Mouse (Mus musculus) heart, adult 10 weeks (tissue): ENCODE measurements around the gene Olfr1377. TPM values are rescaled to one million over a fixed set of nuclear protein-coding genes. Genes with fewer than 3 reads are reported as not detected.

Source experiments
- polyA plus RNA-seq: library from polyadenylated mRNA; stranded (reverse); fragments of 350-450 nt; fragmentation: Illumina TruSeq; extraction: RNeasy Lipid Tissue Mini Kit (QIAGEN cat#74804); gene quantifications from one replicate; pipeline ENCODE4 v1.2.3, GENCODE M21; 2014; ENCODE audit warnings: low read depth, low replicate concordance

The Olfr1377 gene
- not detected for polyA plus RNA-seq

DNA sequence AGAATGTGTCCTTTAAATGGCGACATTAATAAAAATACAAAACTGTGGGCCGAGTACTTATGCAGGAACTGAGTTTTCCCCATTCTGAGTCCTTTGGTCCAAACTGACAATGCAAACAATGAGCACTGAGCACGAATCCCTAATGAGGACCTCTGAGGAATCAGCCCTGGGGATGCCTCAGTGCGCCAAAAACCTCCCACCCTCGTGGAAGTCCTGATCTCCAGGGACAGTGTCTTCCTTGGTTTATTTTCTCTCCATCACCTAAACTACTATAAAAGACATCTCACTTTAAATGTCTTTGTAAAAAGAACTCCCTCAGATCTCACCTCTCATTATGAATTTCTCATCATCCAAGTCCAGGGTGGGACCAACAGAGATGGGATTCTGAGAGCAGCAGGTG lies at the start of gene Olfr1377:
Gene Olfr1377 (plus strand): TSS at position 301 of the 400 bp plus-strand sequence.

DNA sequence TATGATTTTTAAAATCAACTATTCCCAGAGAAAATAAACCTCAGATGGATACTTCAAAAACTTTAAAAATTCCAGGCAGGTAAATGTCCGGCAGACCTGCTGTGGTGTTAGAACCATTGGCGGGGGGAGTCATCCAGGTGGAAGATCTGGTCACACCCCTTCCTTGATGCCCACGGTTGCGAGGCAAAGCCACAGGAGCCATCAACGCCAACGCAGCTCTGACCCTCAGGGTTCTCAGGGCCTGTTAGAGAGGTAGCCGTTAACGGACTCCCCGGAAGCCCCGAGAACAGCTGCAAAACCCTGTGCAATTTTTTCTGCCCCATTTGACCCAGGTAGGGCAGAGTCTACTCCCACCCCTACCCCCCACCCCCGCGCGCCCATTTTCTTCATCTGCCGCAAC lies 38.3 kb upstream of the Olfr1377 start, which contains the start of gene 4933414I15Rik:
Gene 4933414I15Rik (minus strand): TSS at position 260 of the 400 bp plus-strand sequence.

DNA sequence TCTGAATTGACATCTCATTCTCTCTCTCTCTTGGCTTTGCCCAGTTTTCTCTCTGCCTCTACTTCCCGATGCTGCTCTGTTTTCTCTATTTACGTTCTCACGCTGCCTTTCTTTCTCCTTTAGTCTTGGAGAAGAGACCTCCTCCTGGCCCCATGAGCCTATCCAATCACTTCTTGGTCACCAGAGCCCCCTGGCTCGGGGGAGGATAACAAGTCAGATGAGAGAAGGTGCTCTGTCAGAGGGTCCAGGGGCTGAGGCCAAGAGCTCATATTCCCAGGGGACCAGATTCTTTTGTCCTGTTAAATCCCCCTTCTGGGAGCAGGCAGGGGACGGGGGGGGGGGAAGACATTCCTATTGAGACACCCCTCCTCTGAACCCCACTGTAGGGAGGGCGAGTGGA lies 28.1 kb upstream of the Olfr1377 start, which contains the start of gene Prop1:
Gene Prop1 (minus strand): TSS at position 101 of the 400 bp plus-strand sequence.

DNA sequence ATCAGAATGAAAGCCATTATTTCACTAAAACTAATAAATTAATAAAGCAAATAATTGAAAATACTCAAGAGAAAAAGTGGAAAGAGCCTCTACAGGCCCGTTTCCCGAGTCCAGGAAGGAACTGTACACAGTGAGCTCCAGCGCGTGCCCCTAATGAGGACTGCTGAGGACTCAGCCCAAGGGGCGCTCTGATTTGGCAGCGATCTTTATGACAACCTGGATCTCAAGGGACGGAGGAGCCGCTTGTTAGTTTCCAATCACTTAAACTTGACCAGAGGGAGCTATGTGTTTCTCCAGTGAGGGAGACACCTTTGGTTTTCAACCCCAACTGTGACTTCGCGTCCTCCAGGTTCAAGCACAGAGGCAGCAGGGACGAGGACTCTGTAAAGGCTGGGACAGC lies 15.5 kb upstream of the Olfr1377 start, which contains the start of gene Olfr1378:
Gene Olfr1378 (plus strand): TSS at position 301 of the 400 bp plus-strand sequence.

DNA sequence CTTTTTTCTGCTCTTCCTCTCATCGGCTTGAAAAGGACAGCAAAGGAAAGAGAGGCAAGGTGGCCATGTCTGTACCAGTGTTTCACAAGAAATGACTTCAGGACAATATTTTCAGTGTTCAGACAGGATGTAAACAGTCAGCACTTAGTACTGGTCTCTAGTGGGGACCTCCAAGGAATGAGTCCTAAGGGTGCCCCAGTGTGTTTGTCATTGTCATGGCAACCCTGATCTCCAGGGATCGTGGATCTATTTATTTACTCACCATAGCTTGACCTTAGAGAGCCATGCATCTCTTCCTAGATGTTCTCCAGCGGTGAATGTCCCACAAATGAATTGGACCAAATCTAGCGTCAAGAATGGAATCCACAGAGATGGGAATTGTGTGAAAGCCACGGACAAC lies 21.5 kb downstream of the Olfr1377 start, which contains the start of gene Olfr51:
Gene Olfr51 (plus strand): TSS at position 301 of the 400 bp plus-strand sequence.

DNA sequence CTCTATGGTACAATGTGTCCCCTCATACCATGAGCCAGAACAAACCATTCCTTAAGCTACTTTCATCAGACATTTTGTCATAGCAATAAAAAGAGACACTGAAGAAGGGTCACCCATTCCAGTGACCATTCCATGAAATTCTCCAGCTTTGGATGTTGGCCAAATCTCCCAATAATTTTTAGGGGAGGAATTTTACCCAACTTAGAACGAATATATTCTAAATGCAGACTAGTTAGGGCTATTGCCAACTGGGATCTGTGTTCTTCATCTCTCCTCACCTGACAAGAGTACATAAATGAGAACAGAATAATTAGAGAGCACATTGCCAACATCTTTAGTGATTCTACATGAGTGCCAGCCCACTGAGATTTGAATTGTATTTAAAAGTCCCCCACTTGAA lies 32.2 kb downstream of the Olfr1377 start, which contains the start of gene Olfr54:
Gene Olfr54 (plus strand): TSS at position 301 of the 400 bp plus-strand sequence.

Other genes with a start within 250 kb of the Olfr1377 start
- gene Zfp354c, start 154.2 kb upstream of the Olfr1377 start, polyA plus RNA-seq = 1.9 TPM
- gene Zfp879, start 140.4 kb upstream of the Olfr1377 start, polyA plus RNA-seq = 2.0 TPM
- gene Grm6, start 131.3 kb upstream of the Olfr1377 start, polyA plus RNA-seq = not detected
- 1.2 TPM for gene Zfp454, start 94.3 kb upstream of the Olfr1377 start, polyA plus RNA-seq
- 5.7 TPM for gene Zfp2, start 65.8 kb upstream of the Olfr1377 start, polyA plus RNA-seq
- 2.4 TPM for gene Zfp354b, start 50.3 kb upstream of the Olfr1377 start, polyA plus RNA-seq
- not detected for gene 4933414I15Rik, start 38.2 kb upstream of the Olfr1377 start, polyA plus RNA-seq
- gene Prop1, start 28.2 kb upstream of the Olfr1377 start, polyA plus RNA-seq = not detected
- not detected for gene Olfr1378, start 15.4 kb upstream of the Olfr1377 start, polyA plus RNA-seq
- gene Olfr51, start 21.6 kb downstream of the Olfr1377 start, polyA plus RNA-seq = not detected
- gene Olfr54, start 32.3 kb downstream of the Olfr1377 start, polyA plus RNA-seq = not detected
- not detected for gene Olfr1375, start 66.1 kb downstream of the Olfr1377 start, polyA plus RNA-seq
- 2.5 TPM for gene Zfp354a, start 77.3 kb downstream of the Olfr1377 start, polyA plus RNA-seq
- gene Gm12569, start 238.5 kb downstream of the Olfr1377 start, polyA plus RNA-seq = not detected